8 mouse cellular contexts compared by ENCODE assay signal in the genomic region with DNA sequence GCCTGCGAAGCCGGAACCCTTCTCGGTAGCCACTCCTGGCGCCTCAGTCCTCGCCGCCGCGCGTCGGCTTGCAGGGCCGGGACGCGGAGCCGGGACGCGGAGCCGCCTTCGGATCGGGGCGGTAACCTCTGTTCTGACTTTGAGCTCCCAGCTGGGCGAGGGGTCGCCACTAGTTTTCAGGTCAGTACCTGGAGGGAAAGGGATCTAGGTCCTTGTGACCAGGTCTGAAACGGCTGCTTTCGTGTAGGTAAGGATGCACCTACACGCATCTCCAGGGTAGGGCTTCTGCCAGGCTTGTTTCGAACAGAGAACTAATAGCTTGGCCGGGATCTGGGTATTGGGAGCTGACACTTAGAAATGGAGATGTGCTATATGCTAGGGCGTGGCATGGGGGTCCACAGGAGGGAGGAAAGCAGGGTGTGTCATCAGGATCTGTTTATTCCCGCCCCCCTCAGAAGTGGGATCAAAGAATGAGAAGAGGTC. TPM values are rescaled to one million over a fixed set of nuclear protein-coding genes. Genes with fewer than 3 reads are reported as not detected.
A peak's percentile ranks its signal among the peaks of the same experiment; 100 is the strongest.
DNase-seq lines count a peak whose midpoint lies in the region; ATAC-seq and TF ChIP-seq lines count a peak whose summit lies in the region.

No protein-coding gene starts in this region.

- no peak for DNase-seq in gastrocnemius, adult 2 months
- DNase-seq in gastrocnemius, adult 8-10 months (ENCODE audit: low spot score in 2 of 2): no peak
- peak; percentile 17 for DNase-seq in CH12.LX (ENCODE audit: extremely low read depth)
- DNase-seq in liver, embryonic 11.5 days (ENCODE audit: low spot score): no peak
- DNase-seq in urinary bladder, adult 2 months (ENCODE audit: low spot score): no peak
- no peak for DNase-seq in left cerebral cortex, postnatal 10 days (ENCODE audit: extremely low spot score in 1 of 2, low spot score in 2 of 2)

- peak overlapping the region; percentile 97 for H3K4me2 ChIP-seq in CH12.LX (ENCODE audit: insufficient read depth, low read depth, poor library complexity, severe bottlenecking)
- peak overlapping the region; percentile 78 for H3K4me2 ChIP-seq in liver, embryonic 11.5 days
- peak overlapping the region; percentile 88 for H3K4me2 ChIP-seq in stomach, embryonic 14.5 days (replicated peaks; ENCODE audit: low read depth, low read length)

- no peak for TF ChIP-seq CTCF in gastrocnemius, adult 2 months (IDR thresholded peaks at IDR 0.05)
- no peak for TF ChIP-seq CTCF in CH12.LX (conservative IDR thresholded peaks at IDR 0.05 in 1 of 2, IDR thresholded peaks at IDR 0.05 in 1 of 2; ENCODE audit: low read depth in 2 of 2, low read length in 2 of 2)

- dilution Hi-C loops in CH12.LX (cut with MboI; ENCODE audit: extremely low pct_ligation_motif_present, extremely low pct_unique_long_range_greater_than_20kb, low sequenced_read_pairs): no loop called here

- TF ChIP-seq RAD21 in CH12.LX (IDR thresholded peaks at IDR 0.05; ENCODE audit: low read depth, low read length): no peak

- H3K4me1 ChIP-seq in CH12.LX (ENCODE audit: control insufficient read depth in 1 of 2, insufficient read depth in 2 of 2): peaks cover 0 to 18% of the 10 kb centered on the region in 2 experiments; a peak in 1 of 4 replicates
- peaks cover 12% of the 10 kb centered on the region for H3K4me1 ChIP-seq in liver, embryonic 11.5 days (replicated peaks; ENCODE audit: control insufficient read depth, insufficient read depth, low read length)
- H3K4me1 ChIP-seq in stomach, embryonic 14.5 days (ENCODE audit: control insufficient read depth, insufficient read depth, low read length): peaks cover 6% of the 10 kb centered on the region; the same call in 1 of the 2 replicates

- ATAC-seq in erythroid progenitor cell, adult 5-6 weeks (replicated peaks; ENCODE audit: low FRiP score, poor library complexity, severe bottlenecking): peak; percentile 80
- ATAC-seq in liver, embryonic 11.5 days (replicated peaks; ENCODE audit: low FRiP score): peak; percentile 86
- no peak for ATAC-seq in stomach, embryonic 14.5 days (ENCODE audit: insufficient number of reproducible peaks, insufficient read depth, low FRiP score, low read depth)

- H3K9ac ChIP-seq in CH12.LX (ENCODE audit: insufficient read depth, low read depth): peak overlapping the region; percentile 81
- peak overlapping the region; percentile 90 for H3K9ac ChIP-seq in liver, embryonic 11.5 days (ENCODE audit: low read depth, low read length)
- H3K9ac ChIP-seq in stomach, embryonic 14.5 days (replicated peaks; ENCODE audit: low read depth, low read length): peak overlapping the region; percentile 56

- peak overlapping the region; percentile 82 for H3K4me3 ChIP-seq in gastrocnemius, adult 2 months
- peak overlapping the region; percentile 75 to 81 (median 76) for H3K4me3 ChIP-seq in CH12.LX (replicated peaks in 1 of 3; ENCODE audit: low read depth in 2 of 3, low read length in 2 of 3, poor library complexity in 1 of 3)
- peak overlapping the region; percentile 87 for H3K4me3 ChIP-seq in liver, embryonic 11.5 days (ENCODE audit: low read depth, low read length)
- peak overlapping the region; percentile 74 for H3K4me3 ChIP-seq in stomach, embryonic 14.5 days (ENCODE audit: low read depth, low read length)

- H3K9me3 ChIP-seq in CH12.LX (replicated peaks; ENCODE audit: low read length): no peaks in the 10 kb centered on the region
- H3K9me3 ChIP-seq in liver, embryonic 11.5 days (ENCODE audit: control insufficient read depth, low read length): no peaks in the 10 kb centered on the region
- no peaks in the 10 kb centered on the region for H3K9me3 ChIP-seq in stomach, embryonic 14.5 days (ENCODE audit: control insufficient read depth, low read depth, low read length)

- under 1% methylated on average over 29 of the region's 29 CpGs for WGBS in liver, embryonic 11.5 days
- WGBS in stomach, embryonic 14.5 days: under 1% methylated on average over 29 of the region's 29 CpGs

- peaks cover 0 to 16% of the 10 kb centered on the region in 2 experiments for H3K36me3 ChIP-seq in CH12.LX (replicated peaks in 1 of 2; ENCODE audit: control insufficient read depth in 1 of 2, insufficient read depth in 1 of 2, low read length in 1 of 2)
- no peaks in the 10 kb centered on the region for H3K36me3 ChIP-seq in liver, embryonic 11.5 days (ENCODE audit: control insufficient read depth, insufficient read depth, low read length)
- H3K36me3 ChIP-seq in stomach, embryonic 14.5 days (ENCODE audit: control insufficient read depth, insufficient read depth, low read length): peaks cover 7% of the 10 kb centered on the region; the same call in 1 of the 2 replicates

- in situ Hi-C loops in CH12.LX (cut with MboI; ENCODE audit: low pct_ligation_motif_present, low pct_unique_long_range_greater_than_20kb, low sequenced_read_pairs): no loop called here

- intact Hi-C loops in gastrocnemius, adult 2 months (cut with DNase I): no loop called here
- intact Hi-C loops in left cerebral cortex, postnatal 10 days (cut with DNase I): no loop called here

- no peak for TF ChIP-seq POLR2A in CH12.LX (IDR thresholded peaks at IDR 0.05; ENCODE audit: low read depth, low read length)

- peaks cover 31% of the 10 kb centered on the region for H3K79me2 ChIP-seq in CH12.LX (replicated peaks; ENCODE audit: control insufficient read depth, extremely low read depth, insufficient read depth, poor library complexity, severe bottlenecking)

- no peak for TF ChIP-seq EP300 in CH12.LX (IDR thresholded peaks at IDR 0.05; ENCODE audit: low read length)

- no peaks in the 10 kb centered on the region for H3K27me3 ChIP-seq in CH12.LX (replicated peaks)
- no peaks in the 10 kb centered on the region for H3K27me3 ChIP-seq in liver, embryonic 11.5 days (replicated peaks; ENCODE audit: control insufficient read depth, insufficient read depth, low read length)
- no peaks in the 10 kb centered on the region for H3K27me3 ChIP-seq in stomach, embryonic 14.5 days (ENCODE audit: control insufficient read depth, insufficient read depth, low read length)

- peak overlapping the region; percentile 66 for H3K27ac ChIP-seq in gastrocnemius, adult 2 months
- H3K27ac ChIP-seq in CH12.LX (ENCODE audit: insufficient read depth, low read depth): peak overlapping the region; percentile 7; the same call in 1 of the 2 replicates
- peak overlapping the region; percentile 80 for H3K27ac ChIP-seq in liver, embryonic 11.5 days (ENCODE audit: low read depth, low read length)
- no peak overlapping the region for H3K27ac ChIP-seq in stomach, embryonic 14.5 days (ENCODE audit: low read length)

TF ChIP-seq in CH12.LX, 34 proteins besides CTCF, POLR2A, EP300 and RAD21:
- peak; percentile 6 for TF ChIP-seq SIN3A (IDR thresholded peaks at IDR 0.05; ENCODE audit: low read length)
- 0 out of 2 replicates have a peak, but pooled peaks have one; percentile 25 for TF ChIP-seq MEF2A (IDR thresholded peaks at IDR 0.05; ENCODE audit: borderline replicate concordance, low read depth, low read length)
- peak; percentile 81; the same call in 1 of the 2 replicates for TF ChIP-seq UBTF (IDR thresholded peaks at IDR 0.05; ENCODE audit: low read depth, low read length)
- TF ChIP-seq MAX (IDR thresholded peaks at IDR 0.05; ENCODE audit: low read length): peak; percentile 7; the same call in 1 of the 2 replicates
- no peak for TF ChIP-seq NELFE (IDR thresholded peaks at IDR 0.05; ENCODE audit: low read depth, low read length)
- TF ChIP-seq CHD2 (IDR thresholded peaks at IDR 0.05; ENCODE audit: low read length): no peak
TF ChIP-seq in CH12.LX: peak in this region for 4.

RNA-seq across cellular contexts. Expression of gene Sgo2a, which starts 0.4 kb away (rescaled TPM):
- total RNA-seq in gastrocnemius, adult 2 months (2021): under 1 TPM; 0.13 to 0.56 TPM
- under 1 TPM; 0.22 to 0.48 (median 0.30) TPM for total RNA-seq in gastrocnemius, adult 8-10 months (2022)
- total RNA-seq in CH12.LX (2012; rRNA removed): 14.4 and 15.1 TPM in 2 replicates
- 24.2 and 27.1 TPM in 2 replicates for total RNA-seq in CH12.LX (2014; rRNA removed)
- polyA plus RNA-seq in CH12.LX (2012; ENCODE audit: insufficient read length, low read depth): 14.6 and 15.1 TPM in 2 replicates
- total RNA-seq in erythroid progenitor cell, adult 5-6 weeks (2015; ENCODE audit: low replicate concordance): 72.1 and 89.7 TPM in 2 replicates
- total RNA-seq in erythroid progenitor cell, adult 5-6 weeks (2017; ENCODE audit: low replicate concordance): 94.0 and 109 TPM in 2 replicates
- 15.3 and 18.2 TPM in 2 replicates for polyA plus RNA-seq in liver, embryonic 11.5 days (2014; fragmentation: Nextera tagmentation; extraction: Ambion mirVana)
- polyA plus RNA-seq in stomach, embryonic 14.5 days (2014; fragmentation: Nextera tagmentation; extraction: Ambion mirVana): 20.1 and 20.4 TPM in 2 replicates
- polyA plus RNA-seq in urinary bladder, adult 2 months (2012; rRNA removed): 0.76 and 1.1 TPM in 2 replicates
- total RNA-seq in left cerebral cortex, postnatal 10 days (2021): 1 to 10 TPM; 1.3 TPM

RNA-seq across cellular contexts. Expression of gene Kctd18, which starts 22.6 kb away (rescaled TPM):
- total RNA-seq in gastrocnemius, adult 2 months (2021): 1 to 10 TPM; 5.7 to 7.0 TPM
- 1 to 10 TPM; 3.2 to 8.6 (median 6.6) TPM for total RNA-seq in gastrocnemius, adult 8-10 months (2022)
- total RNA-seq in CH12.LX (2012; rRNA removed) (10.5 and 12.8 TPM in 2 replicates), CH12.LX (2014; rRNA removed) (19.8 and 22.3 TPM in 2 replicates)
- 14.8 and 18.5 TPM in 2 replicates for polyA plus RNA-seq in CH12.LX (2012; ENCODE audit: insufficient read length, low read depth)
- total RNA-seq in erythroid progenitor cell, adult 5-6 weeks (2015; ENCODE audit: low replicate concordance): 7.6 TPM in 1 of 2 replicates, not detected in the other
- total RNA-seq in erythroid progenitor cell, adult 5-6 weeks (2017; ENCODE audit: low replicate concordance): 1.4 and 11.9 TPM in 2 replicates
- polyA plus RNA-seq in liver, embryonic 11.5 days (2014; fragmentation: Nextera tagmentation; extraction: Ambion mirVana): 9.0 and 9.2 TPM in 2 replicates
- 14.0 and 17.2 TPM in 2 replicates for polyA plus RNA-seq in stomach, embryonic 14.5 days (2014; fragmentation: Nextera tagmentation; extraction: Ambion mirVana)
- 20.7 and 22.2 TPM in 2 replicates for polyA plus RNA-seq in urinary bladder, adult 2 months (2012; rRNA removed)
- 10 to 100 TPM; 19.6 to 19.8 TPM for total RNA-seq in left cerebral cortex, postnatal 10 days (2021)

RNA-seq across cellular contexts. Expression of gene Aox1, which starts 33.6 kb away (rescaled TPM):
- 10 to 100 TPM in 1 of 2 experiments, 1 to 10 TPM in 1; 8.2 to 10.8 TPM for total RNA-seq in gastrocnemius, adult 2 months (2021)
- total RNA-seq in gastrocnemius, adult 8-10 months (2022): 1 to 10 TPM; 7.2 to 9.7 (median 7.8) TPM
- total RNA-seq in CH12.LX (2012; rRNA removed): 0.04 TPM in 1 of 2 replicates, not detected in the other
- total RNA-seq in CH12.LX (2014; rRNA removed): 0.15 and 0.18 TPM in 2 replicates
- polyA plus RNA-seq in CH12.LX (2012; ENCODE audit: insufficient read length, low read depth): 0.40 TPM in 2 replicates
- 0.42 TPM in 1 of 2 replicates, not detected in the other for total RNA-seq in erythroid progenitor cell, adult 5-6 weeks (2015; ENCODE audit: low replicate concordance)
- total RNA-seq in erythroid progenitor cell, adult 5-6 weeks (2017; ENCODE audit: low replicate concordance): 0.39 and 0.76 TPM in 2 replicates
- 0.05 and 0.07 TPM in 2 replicates for polyA plus RNA-seq in liver, embryonic 11.5 days (2014; fragmentation: Nextera tagmentation; extraction: Ambion mirVana)
- polyA plus RNA-seq in stomach, embryonic 14.5 days (2014; fragmentation: Nextera tagmentation; extraction: Ambion mirVana): 0.10 and 0.25 TPM in 2 replicates
- 29.5 and 30.5 TPM in 2 replicates for polyA plus RNA-seq in urinary bladder, adult 2 months (2012; rRNA removed)
- total RNA-seq in left cerebral cortex, postnatal 10 days (2021): 1 to 10 TPM in 1 of 2 experiments, under 1 TPM in 1; 0.97 to 1.1 TPM

Comparison
In these comparisons a context has a peak if more than half of its experiments do, and no peak if none do; other contexts are left out.
1. RNA of gene Sgo2a, which starts 0.4 kb away (total RNA-seq): 72.1 to 109 TPM in erythroid progenitor cell, adult 5-6 weeks and 14.4 to 27.1 TPM in CH12.LX; 1.3 TPM in left cerebral cortex, postnatal 10 days, 0.13 to 0.56 TPM in gastrocnemius, adult 2 months and 0.22 to 0.48 TPM in gastrocnemius, adult 8-10 months; every median in the first group is over 4 times any median in the second.
2. Peak in every context shown above with its lines, with median percentiles within 50 percentile points of each other: H3K4me3 ChIP-seq, H3K4me2 ChIP-seq and H3K9ac ChIP-seq.